Mouse (Mus musculus) G1E (cell line): ENCODE measurements around the gene Tmem175. TPM values are rescaled to one million over a fixed set of nuclear protein-coding genes. Genes with fewer than 3 reads are reported as not detected.

Experiments
- ATAC-seq: 2 replicates; pipeline ENCODE4 v1.8.0; 2016; ENCODE audit warnings: mild to moderate bottlenecking; ENCODE audit not compliant: insufficient number of reproducible peaks, poor library complexity, low FRiP score, severe bottlenecking; ENCODE audit errors: extremely low read depth
- DNase-seq: peaks from one replicate; pipeline ENCODE4 v3.0.0; 2012; ENCODE audit warnings: low spot score
- H3K27me3 ChIP-seq: 2 replicates; pipeline ENCODE4 v1.6.1; 2012; ENCODE audit warnings: mild to moderate bottlenecking, low read length, inconsistent platforms; ENCODE audit not compliant: insufficient read depth
- H3K36me3 ChIP-seq: replicated peaks from 2 replicates; pipeline ENCODE3; 2012; ENCODE audit warnings: mild to moderate bottlenecking, inconsistent platforms
- H3K4me1 ChIP-seq: 2 replicates; pipeline ENCODE4 v1.6.1; 2012; ENCODE audit warnings: low read depth, low read length, inconsistent platforms, mixed read lengths; ENCODE audit not compliant: insufficient read depth
- H3K4me3 ChIP-seq: 2 replicates; pipeline ENCODE4 v1.5.1; 2012; ENCODE audit warnings: low read depth, mild to moderate bottlenecking, inconsistent platforms, low read length, moderate library complexity, mixed read lengths
- H3K9me3 ChIP-seq: replicated peaks from 2 replicates; pipeline ENCODE4 v1.6.1; 2012; ENCODE audit warnings: inconsistent platforms
- CTCF ChIP-seq: IDR thresholded peaks from 2 replicates; pipeline ENCODE4 v1.5.1; 2012; ENCODE audit warnings: low read depth, low read length, inconsistent platforms, mixed read lengths
- GATA1 ChIP-seq: IDR thresholded peaks from 2 replicates; pipeline ENCODE4 v1.6.1; 2012; ENCODE audit warnings: borderline replicate concordance, low read length, inconsistent platforms, mixed read lengths
- GATA2 ChIP-seq: IDR thresholded peaks from 2 replicates; pipeline ENCODE4 v1.6.1; 2012; ENCODE audit warnings: low read depth, low read length, inconsistent platforms, borderline replicate concordance
- POLR2AphosphoS5 ChIP-seq: IDR thresholded peaks from 2 replicates; pipeline ENCODE4 v1.6.1; 2012; ENCODE audit warnings: low read depth, low read length, inconsistent platforms; ENCODE audit not compliant: insufficient replicate concordance
- TAL1 ChIP-seq: conservative IDR thresholded peaks from 2 replicates; pipeline ENCODE4 v1.6.1; 2012; ENCODE audit warnings: low read depth, low read length, inconsistent platforms, mixed read lengths
- polyA plus RNA-seq: library from polyadenylated mRNA; stranded (reverse); fragments of >175 nt; gene quantifications from 2 replicates; pipeline ENCODE4 v1.2.3, GENCODE M21; 2012
- total RNA-seq, 2 experiments: library from RNA; stranded (forward) in 1 of 2; stranded (reverse) in 1 of 2; fragments of 200-1000 nt in 1 of 2; fragments of >200 nt in 1 of 2; fragmentation: Nextera tagmentation in 1 of 2; gene quantifications; 2 replicates each; pipeline ENCODE4 v1.2.3; 2014 to 2017

Gene Tmem175
- total RNA-seq (2014; fragmentation: Nextera tagmentation) (38.0 and 51.5 TPM in 2 replicates), total RNA-seq (2017) (22.4 and 22.9 TPM in 2 replicates), polyA plus RNA-seq (2.2 and 4.4 TPM in 2 replicates)

GRCm38 (mm10) chr5:108629634-108630483, at the start of gene Tmem175, which contains the start of gene Gak:
Tmem175 (plus strand) TSS chr5:108629770.
Gak (minus strand) TSS chr5:108629755.
- peaks cover 12% of the 10 kb centered on the region for H3K36me3 ChIP-seq
- ATAC-seq: peak; percentile 79
- H3K4me1 ChIP-seq: peaks cover 46% of the 10 kb centered on the region
- no peaks in the 10 kb centered on the region for H3K9me3 ChIP-seq
- TF ChIP-seq TAL1: no peak
- TF ChIP-seq GATA2: no peak
- no peak for TF ChIP-seq POLR2AphosphoS5
- no peak for TF ChIP-seq CTCF
- no peak for TF ChIP-seq GATA1
- H3K27me3 ChIP-seq: no peaks in the 10 kb centered on the region
- H3K4me3 ChIP-seq: peak within 1 kb of the TSS; percentile 92
- DNase-seq: peak; percentile 86

- H3K4me3 ChIP-seq: no peak overlapping the region
- ATAC-seq (no peak), DNase-seq (no peak)
- peaks cover 92% of the 10 kb centered on the region for H3K36me3 ChIP-seq
- no peaks in the 10 kb centered on the region for H3K27me3 ChIP-seq
- no peaks in the 10 kb centered on the region for H3K9me3 ChIP-seq
- TF ChIP-seq GATA1: no peak
- TF ChIP-seq CTCF: no peak
- TF ChIP-seq TAL1: no peak
- TF ChIP-seq POLR2AphosphoS5: no peak
- no peaks in the 10 kb centered on the region for H3K4me1 ChIP-seq
Measured at GRCm38 (mm10) chr5:108581361-108581891, 48.1 kb upstream of the Tmem175 start.

GRCm38 (mm10) chr5:108599923-108600322, 29.6 kb upstream of the Tmem175 start:
- H3K36me3 ChIP-seq: peaks cover 99% of the 10 kb centered on the region
- TF ChIP-seq GATA1: no peak
- no peak for TF ChIP-seq POLR2AphosphoS5
- H3K9me3 ChIP-seq: no peaks in the 10 kb centered on the region
- no peak overlapping the region for H3K4me3 ChIP-seq
- no peak for ATAC-seq
- H3K27me3 ChIP-seq: no peaks in the 10 kb centered on the region
- H3K4me1 ChIP-seq: no peaks in the 10 kb centered on the region
- DNase-seq: no peak

GRCm38 (mm10) chr5:108602537-108602936, 27.0 kb upstream of the Tmem175 start:
- Histone ChIP-seq H3K4me1 (no peaks in the 10 kb centered on the region), H3K4me3 (no peak overlapping the region), H3K9me3 (no peaks in the 10 kb centered on the region), H3K36me3 (peaks cover 99% of the 10 kb centered on the region), H3K27me3 (no peaks in the 10 kb centered on the region)
- no peak for DNase-seq
- TF ChIP-seq POLR2AphosphoS5: no peak
- TF ChIP-seq GATA1: no peak
- no peak for TF ChIP-seq TAL1
- ATAC-seq: no peak

GRCm38 (mm10) chr5:108610426-108610825, 19.1 kb upstream of the Tmem175 start:
- no peak for TF ChIP-seq GATA1
- TF ChIP-seq GATA2: no peak
- TF ChIP-seq TAL1: no peak
- TF ChIP-seq POLR2AphosphoS5: no peak
- TF ChIP-seq CTCF: no peak
- H3K36me3 ChIP-seq: peaks cover 97% of the 10 kb centered on the region
- DNase-seq: no peak
- H3K4me1 ChIP-seq: peaks cover 4% of the 10 kb centered on the region; the same call in 1 of the 2 replicates
- no peak overlapping the region for H3K4me3 ChIP-seq
- H3K9me3 ChIP-seq: no peaks in the 10 kb centered on the region
- no peak for ATAC-seq
- no peaks in the 10 kb centered on the region for H3K27me3 ChIP-seq

- peaks cover 75% of the 10 kb centered on the region for H3K36me3 ChIP-seq
- ATAC-seq (no peak), DNase-seq (no peak)
- no peaks in the 10 kb centered on the region for H3K9me3 ChIP-seq
- no peaks in the 10 kb centered on the region for H3K27me3 ChIP-seq
- peaks cover 19% of the 10 kb centered on the region for H3K4me1 ChIP-seq
- TF ChIP-seq POLR2AphosphoS5: no peak
- H3K4me3 ChIP-seq: no peak overlapping the region
Measured at GRCm38 (mm10) chr5:108621870-108622269, 7.7 kb upstream of the Tmem175 start.
